Mouse (Mus musculus) forebrain, postnatal 0 days (tissue): ENCODE results near the gene Apba1. TPM values are rescaled to one million over a fixed set of nuclear protein-coding genes. Genes with fewer than 3 reads are reported as not detected.
A peak's percentile ranks its signal among the peaks of the same experiment; 100 is the strongest.

Experiments used
- ATAC-seq: fragments of 200-750 bp; cut with Nextera tagmentation; 2 replicates; pipeline ENCODE4 v1.8.0; 2017; ENCODE audit warnings: mild to moderate bottlenecking, moderate library complexity
- DNase-seq: peaks from one replicate; pipeline ENCODE4 v3.0.0-alpha.2; 2015
- H3K27ac ChIP-seq: fragments of 300-500 bp; sonication (generic); 2 replicates; pipeline ENCODE4 v1.5.1; 2014; ENCODE audit warnings: low read depth, mild to moderate bottlenecking, antibody characterized with exemption, low read length, moderate library complexity, mixed read lengths
- H3K27me3 ChIP-seq: fragments of 300-500 bp; sonication (generic); 2 replicates; pipeline ENCODE4 v1.6.1; 2014; ENCODE audit warnings: mild to moderate bottlenecking, low read length, mixed read lengths; ENCODE audit not compliant: insufficient read depth
- H3K36me3 ChIP-seq: fragments of 300-500 bp; sonication (generic); 2 replicates; pipeline ENCODE4 v1.6.1; 2014; ENCODE audit warnings: mild to moderate bottlenecking, moderate library complexity; ENCODE audit not compliant: insufficient read depth
- H3K4me1 ChIP-seq: fragments of 300-500 bp; sonication (generic); 2 replicates; pipeline ENCODE4 v1.6.1; 2014; ENCODE audit warnings: antibody characterized with exemption; ENCODE audit not compliant: insufficient read depth
- H3K4me2 ChIP-seq: fragments of 300-500 bp; sonication (generic); 2 replicates; pipeline ENCODE4 v1.6.1; 2014; ENCODE audit warnings: low read depth, mild to moderate bottlenecking, moderate library complexity
- H3K4me3 ChIP-seq: fragments of 300-500 bp; sonication (generic); 2 replicates; pipeline ENCODE4 v1.5.1; 2014; ENCODE audit warnings: low read depth, low read length, mixed read lengths
- H3K9ac ChIP-seq: fragments of 300-500 bp; sonication (generic); 2 replicates; pipeline ENCODE4 v1.6.1; 2014; ENCODE audit warnings: mild to moderate bottlenecking
- H3K9me3 ChIP-seq: fragments of 300-500 bp; sonication (generic); 2 replicates; pipeline ENCODE4 v1.6.1; 2016; ENCODE audit warnings: low read length
- CTCF ChIP-seq: sonication (generic); IDR thresholded peaks from 2 replicates; pipeline ENCODE4 v1.5.1; 2016; ENCODE audit warnings: antibody characterized with exemption, control low read depth, low read depth
- WGBS: fragments of 180-500 bp; shearing (Covaris S2); extraction: QIAGEN DNeasy Blood & Tissue Kit; methylation state at CpG from one replicate; pipeline ENCODE4 v1.1.7; 2014; 5-methylcytosine and 5-hydroxymethylcytosine counted together
- polyA plus RNA-seq: library from polyadenylated mRNA; unstranded; fragments of >200 nt; fragmentation: Nextera tagmentation; extraction: Ambion mirVana; gene quantifications from 2 replicates; pipeline ENCODE4 v1.2.1, GENCODE M21; 2015
- total RNA-seq: library from RNA; depleted of rRNA; stranded (reverse); fragments of >200 nt; gene quantifications from 2 replicates; pipeline ENCODE4 v1.2.3, GENCODE M21; 2014

The Apba1 gene
- total and polyA plus RNA-seq, 2 experiments from 2014 or later, result 10.8 to 95.2 TPM

GRCm38 (mm10) chr19:23822497-23822896, 63.8 kb downstream of the Apba1 start:
- Histone ChIP-seq H3K36me3 (no peaks in the 10 kb centered on the region), H3K4me3 (no peak overlapping the region), H3K9me3 (no peaks in the 10 kb centered on the region), H3K27me3 (no peaks in the 10 kb centered on the region), H3K4me2 (no peak overlapping the region), H3K27ac (no peak overlapping the region), H3K9ac (no peak overlapping the region), H3K4me1 (no peaks in the 10 kb centered on the region)
- DNase-seq, result no peak
- no peak for ATAC-seq
- 61% methylated on average over 3 of the region's 3 CpGs for WGBS
- no peak for TF ChIP-seq CTCF

DNA sequence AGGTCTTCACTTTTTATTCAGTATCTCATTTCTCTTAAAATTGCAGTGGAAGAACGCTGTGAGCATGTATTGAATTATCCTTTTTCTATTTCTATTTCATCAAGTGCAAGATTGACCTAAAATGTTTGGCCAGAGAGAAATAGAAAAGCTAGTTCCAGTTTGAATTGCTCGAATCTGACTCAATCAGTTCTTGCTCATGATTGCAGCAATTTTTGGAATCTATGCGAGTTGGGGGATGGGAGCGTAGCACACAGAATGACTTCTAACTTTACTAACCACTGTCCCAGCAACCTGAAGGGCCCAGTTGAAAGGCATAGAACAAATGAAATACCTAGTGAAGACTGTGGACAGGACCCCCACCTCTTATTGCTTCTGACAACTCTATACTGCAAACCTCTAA, 64.8 kb downstream of the Apba1 start:
- Histone ChIP-seq H3K4me3 (no peak overlapping the region), H3K36me3 (no peaks in the 10 kb centered on the region), H3K4me1 (no peaks in the 10 kb centered on the region), H3K27ac (no peak overlapping the region), H3K9ac (no peak overlapping the region), H3K4me2 (no peak overlapping the region), H3K27me3 (no peaks in the 10 kb centered on the region), H3K9me3 (no peaks in the 10 kb centered on the region)
- ATAC-seq (no peak), DNase-seq (no peak)
- TF ChIP-seq CTCF, result no peak
- 90% methylated on average over 4 of the region's 4 CpGs for WGBS

DNA sequence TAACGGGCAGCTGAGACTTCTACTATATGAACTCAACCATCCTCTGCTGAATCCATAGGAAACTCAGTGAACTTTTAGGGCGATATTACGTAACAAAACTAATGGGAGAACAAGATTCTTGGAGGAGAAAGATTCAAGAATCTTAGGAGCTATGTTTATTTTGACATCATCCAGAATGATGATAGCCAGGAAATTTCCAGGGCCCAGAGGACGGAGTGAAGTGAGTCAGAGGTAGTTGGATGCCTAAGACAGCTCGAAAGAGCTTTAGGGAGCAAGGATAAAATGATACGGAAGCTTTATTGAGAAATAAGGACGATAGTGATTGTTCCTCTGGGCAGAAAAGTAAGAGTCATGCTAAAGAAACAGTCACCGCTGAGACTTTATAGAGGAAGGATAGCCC, 67.6 kb downstream of the Apba1 start:
- WGBS, result 92% methylated on average over 8 of the region's 8 CpGs
- TF ChIP-seq CTCF, result no peak
- no peaks in the 10 kb centered on the region for H3K36me3 ChIP-seq
- no peak overlapping the region for H3K9ac ChIP-seq
- H3K4me3 ChIP-seq, result no peak overlapping the region
- no peak for DNase-seq
- no peak for ATAC-seq
- no peaks in the 10 kb centered on the region for H3K9me3 ChIP-seq
- no peak overlapping the region for H3K4me2 ChIP-seq
- 0 out of 2 replicates have a peak, but pooled peaks cover 3% of the 10 kb centered on the region for H3K4me1 ChIP-seq
- no peak overlapping the region for H3K27ac ChIP-seq
- no peaks in the 10 kb centered on the region for H3K27me3 ChIP-seq

DNA sequence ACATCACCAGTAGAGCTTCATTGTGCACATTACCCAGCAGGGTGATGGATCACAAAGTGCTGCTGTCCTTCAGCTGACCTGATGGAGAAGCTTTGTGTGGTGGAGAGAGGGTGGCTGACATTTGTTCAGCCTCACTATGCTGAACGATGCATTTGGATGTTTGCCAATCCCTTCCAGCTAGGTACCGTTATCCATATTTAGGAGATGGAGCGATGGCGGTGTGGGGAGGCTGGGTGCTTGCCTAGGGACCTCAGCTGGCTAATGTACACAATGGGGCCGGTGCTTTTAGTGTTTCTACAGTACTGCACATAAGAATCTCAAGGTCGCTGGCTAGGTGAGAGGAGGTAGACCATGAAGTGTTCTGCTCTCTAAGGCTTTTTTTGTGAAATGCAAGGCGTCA, 72.1 kb downstream of the Apba1 start:
- no peak overlapping the region for H3K4me3 ChIP-seq
- no peaks in the 10 kb centered on the region for H3K36me3 ChIP-seq
- no peak overlapping the region for H3K27ac ChIP-seq
- no peak overlapping the region for H3K9ac ChIP-seq
- H3K4me1 ChIP-seq, result 0 out of 2 replicates have a peak, but pooled peaks cover 15% of the 10 kb centered on the region
- DNase-seq (peak; percentile 21), ATAC-seq (no peak)
- H3K4me2 ChIP-seq, result no peak overlapping the region
- no peaks in the 10 kb centered on the region for H3K9me3 ChIP-seq
- no peak for TF ChIP-seq CTCF
- 46% methylated on average over 7 of the region's 7 CpGs for WGBS
- no peaks in the 10 kb centered on the region for H3K27me3 ChIP-seq

- peak; percentile 38 for ATAC-seq
- Histone ChIP-seq H3K9ac (no peak overlapping the region), H3K9me3 (no peaks in the 10 kb centered on the region), H3K36me3 (no peaks in the 10 kb centered on the region), H3K4me1 (0 out of 2 replicates have a peak, but pooled peaks cover 15% of the 10 kb centered on the region), H3K4me3 (no peak overlapping the region), H3K27me3 (no peaks in the 10 kb centered on the region), H3K4me2 (no peak overlapping the region), H3K27ac (peak overlapping the region; percentile 62)
- TF ChIP-seq CTCF, result no peak
- WGBS, result 37% methylated on average over 14 of the region's 14 CpGs
- DNase-seq, result peak; percentile 52
Observed at GRCm38 (mm10) chr19:23833685-23834682, 75.3 kb downstream of the Apba1 start.

DNA sequence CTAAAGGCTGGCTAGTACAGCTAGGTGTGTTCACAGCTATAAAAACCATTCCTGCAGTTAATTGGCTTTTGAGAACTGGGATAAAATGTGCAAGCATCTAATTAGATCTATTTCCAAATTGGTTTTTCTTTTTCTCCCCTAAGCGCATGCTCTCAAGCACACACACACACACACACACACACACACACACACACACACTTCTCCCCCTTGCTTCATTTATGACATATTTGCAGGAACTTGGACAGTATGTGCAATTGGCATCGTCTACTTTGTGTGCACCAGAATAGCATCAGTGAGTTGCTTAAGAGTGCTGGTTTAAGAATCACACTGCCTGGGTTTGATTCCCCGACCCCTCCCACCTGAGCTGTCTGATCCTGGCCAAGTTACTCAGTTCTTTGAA, 76.0 kb downstream of the Apba1 start:
- Histone ChIP-seq H3K27me3 (no peaks in the 10 kb centered on the region), H3K4me1 (0 out of 2 replicates have a peak, but pooled peaks cover 15% of the 10 kb centered on the region), H3K9me3 (no peaks in the 10 kb centered on the region), H3K4me2 (no peak overlapping the region), H3K4me3 (no peak overlapping the region), H3K27ac (peak overlapping the region; percentile 62; the same call in 1 of the 2 replicates), H3K36me3 (no peaks in the 10 kb centered on the region), H3K9ac (no peak overlapping the region)
- peak; percentile 73 for ATAC-seq
- 39% methylated on average over 3 of the region's 3 CpGs for WGBS
- DNase-seq, result peak; percentile 73
- TF ChIP-seq CTCF, result no peak

- 0 out of 2 replicates have a peak overlapping the region, but pooled peaks have one; percentile 22 for H3K27ac ChIP-seq
- TF ChIP-seq CTCF, result no peak
- DNase-seq (no peak), ATAC-seq (peak; percentile 29; the same call in 1 of the 2 replicates)
- 67% methylated on average over 7 of the region's 7 CpGs for WGBS
- no peaks in the 10 kb centered on the region for H3K27me3 ChIP-seq
- no peaks in the 10 kb centered on the region for H3K36me3 ChIP-seq
- no peak overlapping the region for H3K4me2 ChIP-seq
- no peaks in the 10 kb centered on the region for H3K9me3 ChIP-seq
- H3K4me3 ChIP-seq, result no peak overlapping the region
- H3K9ac ChIP-seq, result no peak overlapping the region
- H3K4me1 ChIP-seq, result no peaks in the 10 kb centered on the region
Observed at GRCm38 (mm10) chr19:23855832-23856231, 97.1 kb downstream of the Apba1 start.
